Mouse (Mus musculus) layer of hippocampus, adult 11-12 months (tissue): ENCODE results near the gene Cbx5.

Experiments
- DNase-seq: peaks from one replicate; pipeline ENCODE4 v3.0.0; 2022; ENCODE audit warnings: low spot score

The Cbx5 gene

DNA sequence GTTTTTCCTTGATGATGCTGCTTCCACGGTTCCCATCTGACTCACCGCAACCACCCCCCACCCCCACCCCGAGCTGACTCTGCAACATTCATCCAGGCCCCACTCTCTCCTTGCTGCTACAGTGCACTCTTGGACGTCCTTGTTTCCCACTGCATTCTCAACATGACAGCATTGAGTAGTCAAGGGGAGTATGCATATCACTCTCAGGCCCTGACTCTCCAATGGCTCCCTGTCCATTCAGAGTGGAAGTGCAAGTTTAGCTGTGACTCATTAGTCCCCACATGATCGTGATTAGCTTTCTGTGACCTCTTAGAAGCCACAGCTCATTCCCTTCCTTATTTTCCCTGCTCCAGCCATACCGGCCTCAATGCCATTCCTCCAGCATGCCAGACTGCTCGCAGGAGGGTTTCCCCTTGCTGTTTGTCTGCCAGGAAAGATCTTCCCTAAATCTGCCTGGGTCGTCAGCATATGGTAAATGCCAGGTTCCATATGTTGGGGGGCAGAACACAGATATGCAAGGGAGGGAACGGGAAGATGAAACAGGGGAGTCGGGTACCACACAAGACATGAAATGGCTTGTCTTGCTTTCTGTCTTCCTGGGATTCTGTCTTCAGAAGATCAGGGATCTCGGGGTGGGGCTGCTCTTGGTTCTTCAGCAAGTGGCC lies 93.8 kb downstream of the Cbx5 start:
- no peak for DNase-seq

GRCm38 (mm10) chr15:103144176-103144575 lies 95.4 kb downstream of the Cbx5 start:
- no peak for DNase-seq
